Mouse (Mus musculus) CD4-positive, CD25-positive, alpha-beta regulatory T cell, adult 4 months (primary cell): ENCODE data around the gene Plekhg5. TPM values are rescaled to one million over a fixed set of nuclear protein-coding genes. Genes with fewer than 3 reads are reported as not detected.

ENCODE experiments used
- ATAC-seq: one replicate; pipeline ENCODE4 v1.8.0; 2017
- polyA plus RNA-seq, 2 experiments: library from polyadenylated mRNA; unstranded; fragments of 100-300 nt; shearing (Covaris generic); gene quantifications; one replicate each; pipeline ENCODE4 v1.2.1; 2017

The Plekhg5 gene
- polyA plus RNA-seq, 2 experiments from 2014 or later, result 1.7 to 2.4 TPM

- peak; percentile 36 for ATAC-seq
Observed at GRCm38 (mm10) chr4:152125161-152126025, 53.1 kb downstream of the Plekhg5 start.

- no peak for ATAC-seq
Observed at GRCm38 (mm10) chr4:152126026-152126920, 54.0 kb downstream of the Plekhg5 start.

GRCm38 (mm10) chr4:152127884-152128283 is 55.6 kb downstream of the Plekhg5 start:
- ATAC-seq, result no peak

- ATAC-seq, result no peak
Observed at GRCm38 (mm10) chr4:152128784-152129183, 56.5 kb downstream of the Plekhg5 start.

- no peak for ATAC-seq
Observed at GRCm38 (mm10) chr4:152129395-152129930, 57.2 kb downstream of the Plekhg5 start.

GRCm38 (mm10) chr4:152130771-152131653 is 58.7 kb downstream of the Plekhg5 start:
- ATAC-seq, result peak; percentile 67

- peak; percentile 34 for ATAC-seq
Observed at GRCm38 (mm10) chr4:152131809-152132771, 59.8 kb downstream of the Plekhg5 start.

GRCm38 (mm10) chr4:152132772-152133169 is 60.5 kb downstream of the Plekhg5 start:
- no peak for ATAC-seq

- ATAC-seq, result no peak
Observed at GRCm38 (mm10) chr4:152133213-152133612, 60.9 kb downstream of the Plekhg5 start.

GRCm38 (mm10) chr4:152134507-152134906 is 62.2 kb downstream of the Plekhg5 start:
- peak; percentile 22 for ATAC-seq

GRCm38 (mm10) chr4:152135363-152135762 is 63.1 kb downstream of the Plekhg5 start:
- no peak for ATAC-seq

- ATAC-seq, result no peak
Observed at GRCm38 (mm10) chr4:152136112-152136875, 64.0 kb downstream of the Plekhg5 start.

- no peak for ATAC-seq
Observed at GRCm38 (mm10) chr4:152136876-152137250, 64.6 kb downstream of the Plekhg5 start.

GRCm38 (mm10) chr4:152138497-152139260 is 66.4 kb downstream of the Plekhg5 start:
- ATAC-seq, result peak; percentile 78

- ATAC-seq, result peak; percentile 30
Observed at GRCm38 (mm10) chr4:152140441-152140840, 68.1 kb downstream of the Plekhg5 start.

GRCm38 (mm10) chr4:152141521-152142135 is 69.3 kb downstream of the Plekhg5 start:
- no peak for ATAC-seq

- no peak for ATAC-seq
Observed at GRCm38 (mm10) chr4:152143632-152144031, 71.3 kb downstream of the Plekhg5 start.

- no peak for ATAC-seq
Observed at GRCm38 (mm10) chr4:152145473-152145872, 73.2 kb downstream of the Plekhg5 start.
